Comparison of ENCODE assay signal across 8 mouse cellular contexts in the genomic region with DNA sequence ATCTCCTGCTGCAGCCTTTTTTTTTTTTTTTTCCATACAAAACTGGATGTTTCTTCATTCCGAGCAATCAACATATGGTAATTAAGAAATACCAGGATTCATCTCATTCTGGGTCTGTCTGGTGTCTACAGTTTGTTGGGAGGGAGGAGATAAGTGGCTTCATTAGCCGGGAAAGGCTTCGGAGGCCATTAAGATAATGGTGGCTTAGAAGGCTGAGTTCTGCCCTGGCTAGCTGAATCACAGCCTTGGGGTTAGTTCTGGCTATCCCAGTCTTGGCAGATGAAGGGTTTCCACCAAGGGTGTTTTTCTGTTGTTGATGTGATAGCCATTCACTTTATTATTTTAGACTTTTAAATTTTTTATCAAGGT. TPM values are rescaled to one million over a fixed set of nuclear protein-coding genes. Genes with fewer than 3 reads are reported as not detected.
DNase-seq lines count a peak whose midpoint lies in the region; ATAC-seq and TF ChIP-seq lines count a peak whose summit lies in the region.
"Had no signal": no experiment of that assay in that cellular context is flagged by ENCODE, and none has a peak within 500 bp of the region (broad histone marks: within the 10 kb centered on the region; RNA-seq: fewer than 3 reads in every experiment).

No protein-coding gene starts in this region.

- WGBS in liver, embryonic 11.5 days: 24% methylated on average over 3 of the region's 3 CpGs
- 36% methylated on average over 3 of the region's 3 CpGs for WGBS in liver, postnatal 0 days (ENCODE audit: insufficient replicate concordance)
- 38% methylated on average over 3 of the region's 3 CpGs for WGBS in embryonic facial prominence, embryonic 14.5 days
- 20% methylated on average over 3 of the region's 3 CpGs for WGBS in forebrain, embryonic 15.5 days
- WGBS in midbrain, embryonic 15.5 days: 43% methylated on average over 3 of the region's 3 CpGs

- no peak overlapping the region for H3K9ac ChIP-seq in liver, embryonic 11.5 days (ENCODE audit: low read depth, low read length)
- no peak overlapping the region for H3K9ac ChIP-seq in liver, postnatal 0 days (replicated peaks)
- no peak overlapping the region for H3K9ac ChIP-seq in embryonic facial prominence, embryonic 14.5 days (ENCODE audit: low read depth, low read length)
- no peak overlapping the region for H3K9ac ChIP-seq in forebrain, embryonic 15.5 days (replicated peaks)
- H3K9ac ChIP-seq in midbrain, embryonic 15.5 days: no peak overlapping the region

- intact Hi-C loops in left cerebral cortex, postnatal 25 days (cut with DNase I): loop anchor here (1.0 kb wide), 2 partner anchors 18 to 66 kb away; a partner anchor contains a TSS

- H3K4me2 ChIP-seq in liver, embryonic 11.5 days: no peak overlapping the region
- no peak overlapping the region for H3K4me2 ChIP-seq in liver, postnatal 0 days (ENCODE audit: low read depth, low read length)
- H3K4me2 ChIP-seq in embryonic facial prominence, embryonic 14.5 days (ENCODE audit: low read depth, low read length): peak overlapping the region; percentile 53; the same call in 1 of the 2 replicates
- H3K4me2 ChIP-seq in forebrain, embryonic 15.5 days (replicated peaks): peak overlapping the region; percentile 58; the same call in 1 of the 2 replicates
- H3K4me2 ChIP-seq in midbrain, embryonic 15.5 days: peak overlapping the region; percentile 66

- peak; percentile 12; the same call in 1 of the 2 replicates for ATAC-seq in liver, embryonic 11.5 days (replicated peaks; ENCODE audit: low FRiP score)
- no peak for ATAC-seq in liver, postnatal 0 days
- ATAC-seq in embryonic facial prominence, embryonic 14.5 days (ENCODE audit: low read depth): peak; percentile 16; the same call in 1 of the 2 replicates
- peak; percentile 44 for ATAC-seq in forebrain, embryonic 15.5 days (replicated peaks)
- peak; percentile 30; the same call in 1 of the 2 replicates for ATAC-seq in midbrain, embryonic 15.5 days (replicated peaks)
- no peak for ATAC-seq in frontal cortex, adult (ENCODE audit: low TSS enrichment)

- H3K4me3 ChIP-seq in liver, embryonic 11.5 days (ENCODE audit: low read depth, low read length): no peak overlapping the region
- H3K4me3 ChIP-seq in liver, postnatal 0 days (ENCODE audit: low read depth, low read length): no peak overlapping the region
- no peak overlapping the region for H3K4me3 ChIP-seq in embryonic facial prominence, embryonic 14.5 days (ENCODE audit: low read depth, low read length)
- H3K4me3 ChIP-seq in forebrain, embryonic 15.5 days: peak overlapping the region; percentile 39; the same call in 1 of the 2 replicates
- no peak overlapping the region for H3K4me3 ChIP-seq in midbrain, embryonic 15.5 days
- H3K4me3 ChIP-seq: myocyte had no signal

- no peak for TF ChIP-seq CTCF in liver, postnatal 0 days (IDR thresholded peaks at IDR 0.05; ENCODE audit: low read depth)

- H3K4me1 ChIP-seq in liver, embryonic 11.5 days (replicated peaks; ENCODE audit: control insufficient read depth, insufficient read depth, low read length): no peaks in the 10 kb centered on the region
- peaks cover 6% of the 10 kb centered on the region; the same call in 1 of the 2 replicates for H3K4me1 ChIP-seq in liver, postnatal 0 days (ENCODE audit: insufficient read depth)
- H3K4me1 ChIP-seq in embryonic facial prominence, embryonic 14.5 days (ENCODE audit: control insufficient read depth, insufficient read depth, low read length): no peaks in the 10 kb centered on the region
- peaks cover 7% of the 10 kb centered on the region for H3K4me1 ChIP-seq in forebrain, embryonic 15.5 days
- peaks cover 5% of the 10 kb centered on the region; the same call in 1 of the 2 replicates for H3K4me1 ChIP-seq in midbrain, embryonic 15.5 days

- no peaks in the 10 kb centered on the region for H3K27me3 ChIP-seq in liver, embryonic 11.5 days (replicated peaks; ENCODE audit: control insufficient read depth, insufficient read depth, low read length)
- no peaks in the 10 kb centered on the region for H3K27me3 ChIP-seq in liver, postnatal 0 days (ENCODE audit: insufficient read depth, low read length)
- no peaks in the 10 kb centered on the region for H3K27me3 ChIP-seq in embryonic facial prominence, embryonic 14.5 days (replicated peaks; ENCODE audit: control insufficient read depth, insufficient read depth, low read length)
- H3K27me3 ChIP-seq in forebrain, embryonic 15.5 days: no peaks in the 10 kb centered on the region
- H3K27me3 ChIP-seq in midbrain, embryonic 15.5 days (replicated peaks): no peaks in the 10 kb centered on the region

- H3K36me3 ChIP-seq in liver, embryonic 11.5 days (ENCODE audit: control insufficient read depth, insufficient read depth, low read length): no peaks in the 10 kb centered on the region
- H3K36me3 ChIP-seq in liver, postnatal 0 days (replicated peaks; ENCODE audit: insufficient read depth, low read length): peaks cover 4% of the 10 kb centered on the region; the same call in 1 of the 2 replicates
- 0 out of 2 replicates have a peak, but pooled peaks cover 3% of the 10 kb centered on the region for H3K36me3 ChIP-seq in embryonic facial prominence, embryonic 14.5 days (ENCODE audit: control insufficient read depth, insufficient read depth, low read length)
- H3K36me3 ChIP-seq in forebrain, embryonic 15.5 days: no peaks in the 10 kb centered on the region
- H3K36me3 ChIP-seq in midbrain, embryonic 15.5 days (replicated peaks): no peaks in the 10 kb centered on the region

- TF ChIP-seq EP300 in liver, postnatal 0 days (IDR thresholded peaks at IDR 0.05; ENCODE audit: low read depth): no peak

- H3K9me3 ChIP-seq in liver, embryonic 11.5 days (ENCODE audit: control insufficient read depth, low read length): no peaks in the 10 kb centered on the region
- no peaks in the 10 kb centered on the region for H3K9me3 ChIP-seq in liver, postnatal 0 days (ENCODE audit: low read length)
- peaks cover 6% of the 10 kb centered on the region; the same call in 1 of the 2 replicates for H3K9me3 ChIP-seq in embryonic facial prominence, embryonic 14.5 days (ENCODE audit: control insufficient read depth, low read length)
- H3K9me3 ChIP-seq in forebrain, embryonic 15.5 days: no peaks in the 10 kb centered on the region
- H3K9me3 ChIP-seq in midbrain, embryonic 15.5 days: no peaks in the 10 kb centered on the region

- H3K27ac ChIP-seq in liver, embryonic 11.5 days (ENCODE audit: low read depth, low read length): no peak overlapping the region
- H3K27ac ChIP-seq in liver, postnatal 0 days (ENCODE audit: low read depth): no peak overlapping the region
- H3K27ac ChIP-seq in embryonic facial prominence, embryonic 14.5 days (replicated peaks; ENCODE audit: low read depth, low read length): no peak overlapping the region
- peak overlapping the region; percentile 85; the same call in 1 of the 2 replicates for H3K27ac ChIP-seq in forebrain, embryonic 15.5 days (replicated peaks)
- H3K27ac ChIP-seq in midbrain, embryonic 15.5 days: no peak overlapping the region

- DNase-seq in liver, embryonic 11.5 days (ENCODE audit: low spot score): no peak
- no peak for DNase-seq in liver, postnatal 0 days
- DNase-seq in embryonic facial prominence, embryonic 14.5 days (ENCODE audit: low spot score): no peak
- DNase-seq in left cerebral cortex, postnatal 25 days (ENCODE audit: low spot score in 2 of 2): no peak

RNA-seq across cellular contexts. Expression of a gene that starts 18.3 kb away (rescaled TPM):
- polyA plus RNA-seq in liver, embryonic 11.5 days (2014; fragmentation: Nextera tagmentation; extraction: Ambion mirVana): 11.9 and 12.4 TPM in 2 replicates
- 76.6 and 78.1 TPM in 2 replicates for polyA plus RNA-seq in liver, postnatal 0 days (2015; fragmentation: Nextera tagmentation; extraction: Ambion mirVana)
- polyA plus RNA-seq in embryonic facial prominence, embryonic 14.5 days (2014; fragmentation: Nextera tagmentation; extraction: Ambion mirVana): 15.6 and 17.5 TPM in 2 replicates
- 16.8 and 17.7 TPM in 2 replicates for polyA plus RNA-seq in forebrain, embryonic 15.5 days (2015; fragmentation: Nextera tagmentation; extraction: Ambion mirVana)
- polyA plus RNA-seq in midbrain, embryonic 15.5 days (2015; fragmentation: Nextera tagmentation; extraction: Ambion mirVana): 29.5 and 31.9 TPM in 2 replicates
- total RNA-seq in left cerebral cortex, postnatal 25 days (2021): 10 to 100 TPM; 21.5 to 22.6 TPM

RNA-seq across cellular contexts. Expression of a gene that starts 26.5 kb away (rescaled TPM):
- 0.67 and 1.2 TPM in 2 replicates for polyA plus RNA-seq in liver, embryonic 11.5 days (2014; fragmentation: Nextera tagmentation; extraction: Ambion mirVana)
- 0.57 and 0.58 TPM in 2 replicates for polyA plus RNA-seq in liver, postnatal 0 days (2015; fragmentation: Nextera tagmentation; extraction: Ambion mirVana)
- 4.5 and 5.1 TPM in 2 replicates for polyA plus RNA-seq in embryonic facial prominence, embryonic 14.5 days (2014; fragmentation: Nextera tagmentation; extraction: Ambion mirVana)
- polyA plus RNA-seq in forebrain, embryonic 15.5 days (2015; fragmentation: Nextera tagmentation; extraction: Ambion mirVana): 0.61 and 0.68 TPM in 2 replicates
- polyA plus RNA-seq in midbrain, embryonic 15.5 days (2015; fragmentation: Nextera tagmentation; extraction: Ambion mirVana): 0.48 and 0.72 TPM in 2 replicates
- 1 to 10 TPM; 1.4 TPM for total RNA-seq in left cerebral cortex, postnatal 25 days (2021)

Comparison
In these comparisons a context has a peak if more than half of its experiments do, and no peak if none do; other contexts are left out.
1. ATAC-seq: peak in liver, embryonic 11.5 days (single experiment), embryonic facial prominence, embryonic 14.5 days (single experiment), forebrain, embryonic 15.5 days (single experiment) and midbrain, embryonic 15.5 days (single experiment); none in liver, postnatal 0 days (single experiment) and frontal cortex, adult (single experiment).
2. H3K4me2 ChIP-seq: peak in embryonic facial prominence, embryonic 14.5 days (single experiment), forebrain, embryonic 15.5 days (single experiment) and midbrain, embryonic 15.5 days (single experiment); none in liver, embryonic 11.5 days (single experiment) and liver, postnatal 0 days (single experiment).